Mouse (Mus musculus) embryonic stem cell, embryonic (primary cell): ENCODE measurements around the gene Ranbp10.

Experiments used
- CTCF ChIA-PET, 4 experiments: fragments of 300-600 bp in 2 of 4; fragments of 350-600 bp in 2 of 4; sonication (Branson Sonifier 250); formaldehyde crosslinking; loops; one replicate each; lab custom pipeline; 2022; ENCODE audit warnings: inconsistent platforms in 2 of 4; lab: Charles Lee
- POLR2A ChIA-PET, 4 experiments: fragments of 300-600 bp in 2 of 4; fragments of 350-600 bp in 2 of 4; sonication (Branson Sonifier 250); formaldehyde crosslinking; loops; one replicate each; lab custom pipeline; 2022; ENCODE audit warnings: antibody characterized with exemption in 4 of 4, inconsistent platforms in 1 of 4; lab: Charles Lee

Ranbp10 gene

DNA sequence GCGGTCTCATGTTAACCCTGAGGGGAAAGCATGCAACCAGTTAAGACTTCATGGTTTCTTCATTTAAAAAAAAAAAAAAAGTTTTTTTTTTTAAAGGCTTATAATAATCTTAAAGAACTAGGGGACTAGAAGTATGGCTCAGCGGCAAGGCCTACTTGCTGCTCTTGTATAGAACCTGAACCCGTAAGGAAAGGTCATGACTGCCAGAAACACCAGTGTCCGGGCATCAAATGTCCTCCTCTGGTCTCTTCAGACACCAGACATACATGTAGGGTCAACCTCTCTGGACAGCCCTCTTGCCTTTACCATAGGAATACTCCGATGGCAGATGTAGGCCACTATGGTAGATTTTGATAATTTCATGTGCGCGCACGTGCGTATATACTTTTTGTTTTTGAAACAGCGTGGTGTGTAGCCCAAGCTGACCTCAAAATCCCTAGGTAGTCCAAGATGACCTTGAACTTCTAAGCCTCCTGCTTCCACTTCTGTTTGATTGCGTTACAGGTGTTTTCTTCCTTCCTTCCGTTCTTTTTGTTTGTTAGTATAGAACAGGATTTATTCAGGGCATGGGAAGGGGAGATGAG, 25.1 kb upstream of the Ranbp10 start:
- POLR2A ChIA-PET: interaction anchor here (0.5 to 2.8 kb wide), 35 partner anchors 8 to 941 kb away, joined by 3 to 45 read pairs (median 3); partner anchors contain the start of genes Nutf2 (in 3 of the 4), Ranbp10 (in 3 of the 4), Tsnaxip1 (in 2 of the 4) and Edc4 (in 1 of the 4)
- CTCF ChIA-PET: interaction anchor here in 1 of 4 experiments (1.0 to 1.1 kb wide), 2 partner anchors 8 to 17 kb away, joined by 4 to 5 read pairs; partner anchors contain the start of gene Nutf2

DNA sequence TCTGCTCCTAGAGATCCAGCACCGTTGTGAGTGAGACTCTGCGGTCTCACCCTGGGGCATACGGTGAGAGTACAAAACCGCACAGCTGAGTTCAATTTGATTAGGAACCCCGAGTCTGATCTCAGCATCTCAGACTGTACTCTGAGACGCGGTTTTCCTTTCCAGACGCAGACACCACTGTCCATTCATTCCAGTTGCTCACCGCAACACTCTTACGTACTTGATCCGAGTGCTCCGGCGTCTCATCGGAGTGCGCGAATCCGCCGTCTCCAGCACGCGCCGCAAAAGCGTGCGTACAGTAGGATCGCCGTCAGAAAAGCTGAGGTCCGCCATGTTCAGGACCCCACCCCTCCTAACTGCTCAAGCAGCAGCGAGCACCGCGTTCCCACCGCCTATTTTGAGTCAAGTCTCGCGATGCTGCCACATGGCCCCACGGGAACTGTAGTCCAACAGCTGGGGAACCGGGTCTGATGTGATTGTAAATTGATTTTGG, 24.5 kb upstream of the Ranbp10 start:
- POLR2A ChIA-PET: interaction anchor here (0.5 to 2.8 kb wide), 36 partner anchors 8 to 942 kb away, joined by 3 to 45 read pairs (median 3); partner anchors contain the start of genes Nutf2 (in 3 of the 4), Ranbp10 (in 3 of the 4), Tsnaxip1 (in 2 of the 4) and Edc4 (in 1 of the 4)

DNA sequence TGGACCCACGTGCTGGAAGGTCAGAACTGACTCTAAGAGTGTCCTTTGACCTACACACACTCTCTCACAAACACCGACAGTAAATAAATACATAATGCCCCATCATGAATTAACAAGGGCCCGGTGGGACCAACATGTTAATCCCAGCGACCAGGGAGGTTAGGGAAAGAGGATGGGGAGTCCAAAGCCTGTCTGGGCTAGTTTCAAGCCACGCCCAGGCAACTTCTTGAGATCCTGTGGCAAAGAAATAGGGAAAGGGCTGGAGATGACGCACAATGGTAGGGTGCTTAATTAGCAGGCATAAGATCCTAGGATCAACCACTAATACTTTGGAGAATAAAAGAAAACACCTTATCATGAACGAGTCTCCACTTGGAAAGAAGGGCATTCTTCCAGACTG, 23.5 kb upstream of the Ranbp10 start:
- ChIA-PET CTCF (no interaction called here), POLR2A (interaction anchor here in 2 of 4 experiments (0.5 to 2.8 kb wide), 14 partner anchors 9 to 714 kb away, joined by 3 to 45 read pairs (median 6); partner anchors contain the start of genes Nutf2 (in 2 of the 2), Pskh1 (in 1 of the 2), Ranbp10 (in 1 of the 2) and Tsnaxip1 (in 1 of the 2))

More for the DNA sequence above, 24.5 kb upstream of the Ranbp10 start:
- CTCF ChIA-PET: interaction anchor here in 2 of 4 experiments (0.6 to 1.1 kb wide), 3 partner anchors 9 to 147 kb away, joined by 3 to 5 read pairs (median 4); partner anchors contain the start of gene Nutf2 (in 1 of the 2)

DNA sequence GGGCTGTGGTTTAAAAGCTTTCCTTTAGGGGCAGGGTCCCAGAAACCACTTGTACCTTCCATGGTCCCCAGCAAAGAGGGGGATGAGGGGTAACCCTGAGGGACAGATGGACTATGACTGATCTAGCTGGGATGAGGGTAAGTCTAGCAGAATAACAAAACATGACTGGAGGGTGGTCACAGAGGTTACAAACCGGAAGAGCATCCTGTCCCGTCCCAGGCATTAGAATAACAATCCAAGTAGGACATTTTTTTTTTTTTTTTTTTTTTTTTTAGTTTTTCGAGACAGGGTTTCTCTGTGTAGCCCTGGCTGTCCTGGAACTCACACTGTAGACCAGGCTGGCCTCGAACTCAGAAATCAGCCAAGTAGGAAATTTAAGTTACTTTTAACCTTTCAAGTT, 22.9 kb upstream of the Ranbp10 start:
- ChIA-PET POLR2A (interaction anchor here in 2 of 4 experiments (0.5 to 2.8 kb wide), 12 partner anchors 9 to 714 kb away, joined by 3 to 45 read pairs (median 4); partner anchors contain the start of genes Nutf2 (in 2 of the 2), Ranbp10 (in 1 of the 2) and Tsnaxip1 (in 1 of the 2)), CTCF (interaction anchor here in 1 of 4 experiments (1.2 kb wide), 1 partner anchor 12 kb away, joined by 3 read pairs; no protein-coding TSS in a partner anchor)

DNA sequence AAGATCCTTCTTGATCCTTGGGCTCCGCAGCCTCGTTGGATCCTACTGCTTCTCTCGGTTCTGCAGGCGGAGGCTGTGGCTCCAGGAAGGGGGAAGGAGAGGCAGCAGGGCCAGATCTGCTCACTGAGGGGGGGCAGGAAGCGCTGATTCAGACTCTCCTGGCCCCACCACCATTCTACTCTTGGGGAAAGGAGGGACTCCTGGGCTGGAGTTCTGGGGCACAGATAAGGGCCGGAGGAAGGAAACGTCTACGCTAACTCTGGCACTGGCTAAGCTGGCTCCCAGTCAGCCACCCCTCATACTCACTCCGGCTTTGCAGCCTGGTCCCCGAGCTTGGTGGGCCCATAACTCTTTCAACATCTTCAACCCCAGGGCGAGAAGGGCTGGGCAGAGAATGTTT, 19.5 kb upstream of the Ranbp10 start:
- POLR2A ChIA-PET: interaction anchor here in 2 of 4 experiments (1.0 to 2.1 kb wide), 6 partner anchors 9 to 53 kb away, joined by 3 to 11 read pairs (median 4); partner anchors contain the start of genes Nutf2 (in 1 of the 2), Pskh1 (in 1 of the 2), Ranbp10 (in 1 of the 2) and Tsnaxip1 (in 1 of the 2)
- CTCF ChIA-PET: interaction anchor here in 2 of 4 experiments (0.9 to 1.4 kb wide), 3 partner anchors 8 to 84 kb away, joined by 3 to 6 read pairs (median 4); no protein-coding TSS in a partner anchor

DNA sequence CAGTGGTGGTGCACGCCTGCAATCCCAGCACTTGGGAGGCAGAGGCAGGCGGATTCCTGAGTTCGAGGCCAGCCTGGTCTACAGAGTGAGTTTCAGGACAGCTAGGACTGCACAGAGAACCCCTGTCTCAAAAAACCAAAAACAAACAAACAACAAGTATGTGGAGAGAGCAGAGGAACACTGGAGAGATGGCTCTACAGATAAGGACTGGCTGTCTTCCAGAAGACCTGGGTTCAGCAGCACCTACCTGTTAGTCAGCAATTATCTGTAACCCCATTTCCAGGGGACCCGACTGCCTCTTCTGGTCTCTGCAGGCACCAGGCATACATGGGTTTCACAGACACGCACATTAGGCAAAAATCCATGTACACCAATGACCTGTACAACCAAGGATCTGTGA, 12.1 kb upstream of the Ranbp10 start:
- CTCF ChIA-PET: interaction anchor here in 1 of 4 experiments (0.6 kb wide), 1 partner anchor 1620 kb away, joined by 4 read pairs; no protein-coding TSS in a partner anchor
- POLR2A ChIA-PET: interaction anchor here in 2 of 4 experiments (0.6 to 2.3 kb wide), 2 partner anchors 21 to 1270 kb away, joined by 3 to 7 read pairs; partner anchors contain the start of gene Nutf2 (in 1 of the 2)

DNA sequence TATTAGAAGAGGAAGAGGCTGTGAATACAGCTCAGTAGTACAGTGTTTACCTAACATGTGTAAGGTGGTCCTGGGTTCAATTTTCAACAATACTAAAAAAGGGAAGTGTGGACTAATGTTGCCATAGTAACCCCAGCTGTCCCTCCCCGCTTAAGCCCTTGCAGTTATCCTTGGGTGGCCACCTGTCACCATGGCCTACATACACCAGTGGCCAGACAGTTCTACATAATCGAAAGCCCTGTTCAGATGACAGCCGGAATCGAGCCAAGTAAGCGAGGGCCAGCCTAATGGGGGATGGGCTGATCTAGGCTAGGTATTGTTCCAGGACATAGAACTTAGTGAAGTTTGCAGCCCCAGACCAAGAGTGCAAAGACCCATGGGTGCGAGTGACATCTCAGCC, 9.8 kb upstream of the Ranbp10 start:
- POLR2A ChIA-PET: interaction anchor here in 2 of 4 experiments (0.9 to 1.6 kb wide), 3 partner anchors 10 to 66 kb away, joined by 3 to 4 read pairs (median 4); partner anchors contain the start of genes Ranbp10 (in 2 of the 2) and Tsnaxip1 (in 1 of the 2)
- CTCF ChIA-PET: no interaction called here

DNA sequence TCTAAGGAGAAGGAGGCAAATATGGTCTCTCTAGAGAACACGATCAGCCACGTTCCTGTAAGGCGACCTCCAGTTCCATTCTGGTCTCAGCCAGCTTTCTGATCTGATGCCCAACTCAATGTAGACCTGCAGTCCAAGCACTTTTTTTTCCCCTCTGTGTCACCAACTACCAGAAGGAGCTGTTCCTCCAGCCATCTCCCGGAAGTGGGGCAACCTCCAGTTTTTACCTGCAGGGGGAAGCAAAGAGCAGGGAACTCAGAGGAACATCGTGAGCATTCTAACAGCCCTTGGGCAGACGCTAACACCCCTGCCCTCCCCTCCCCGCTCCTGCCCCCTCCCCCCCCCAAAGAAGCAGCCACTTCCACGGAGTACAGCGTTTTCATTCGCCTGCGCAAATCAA, 8.2 kb upstream of the Ranbp10 start:
- POLR2A ChIA-PET: interaction anchor here in 3 of 4 experiments (0.5 to 1.8 kb wide), 26 partner anchors 8 to 602 kb away, joined by 3 to 12 read pairs (median 4); partner anchors contain the start of genes Ranbp10 (in 3 of the 3), Nutf2 (in 2 of the 3), Pskh1 (in 2 of the 3) and Thap11 (in 2 of the 3)

DNA sequence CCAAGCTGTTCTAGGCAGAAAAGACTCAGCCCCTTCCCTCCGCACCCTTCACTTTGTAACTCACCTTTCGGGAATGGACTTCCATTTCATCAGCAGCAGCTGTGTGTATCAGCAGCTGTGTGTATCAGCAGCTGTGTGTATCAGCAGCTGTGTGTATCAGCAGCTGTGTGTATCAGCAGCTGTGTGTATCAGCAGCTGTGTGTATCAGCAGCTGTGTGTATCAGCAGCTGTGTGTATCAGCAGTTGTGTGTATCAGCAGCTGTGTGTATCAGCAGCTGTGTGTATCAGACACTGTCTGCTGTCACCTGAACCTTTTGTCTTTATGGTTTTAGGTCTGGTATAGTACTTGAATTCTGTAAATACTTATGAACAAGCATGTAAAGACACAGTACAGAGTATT, 6.6 kb upstream of the Ranbp10 start:
- ChIA-PET POLR2A (interaction anchor here in 3 of 4 experiments (0.7 to 1.5 kb wide), 8 partner anchors 11 to 222 kb away, joined by 3 to 6 read pairs (median 4); partner anchors contain the start of genes Acd (in 1 of the 3), Pard6a (in 1 of the 3) and Pskh1 (in 1 of the 3)), CTCF (interaction anchor here in 2 of 4 experiments (1.1 to 2.3 kb wide), 5 partner anchors 21 to 393 kb away, joined by 3 to 12 read pairs (median 6); partner anchors contain the start of genes Pskh1 (in 1 of the 2) and Thap11 (in 1 of the 2))

More for the DNA sequence above, 8.2 kb upstream of the Ranbp10 start:
- CTCF ChIA-PET: interaction anchor here (0.5 to 2.3 kb wide), 41 partner anchors 8 to 581 kb away, joined by 3 to 17 read pairs (median 4); partner anchors contain the start of genes Ranbp10 (in 3 of the 4), Thap11 (in 2 of the 4), Tsnaxip1 (in 2 of the 4) and Pskh1 (in 1 of the 4)

DNA sequence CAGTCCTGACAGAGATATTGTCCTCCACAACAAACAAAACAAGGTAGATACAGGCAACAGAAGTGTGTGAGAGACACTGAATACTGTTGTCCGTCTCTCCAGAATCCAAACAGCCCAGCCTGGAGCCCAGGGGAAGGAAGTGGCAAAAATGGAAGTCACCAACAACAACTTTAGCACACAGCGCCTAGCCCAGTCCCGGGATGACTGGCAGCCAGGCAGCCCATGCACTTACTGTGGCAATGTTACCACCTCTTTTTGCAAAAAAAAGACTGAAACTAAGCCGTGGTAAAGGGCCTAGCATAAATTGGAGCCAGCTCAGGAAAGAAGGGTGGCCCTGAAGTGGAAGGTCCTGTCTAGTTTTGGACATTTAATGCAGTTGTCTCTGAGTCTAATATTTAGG, 771 bp downstream of the Ranbp10 start:
- ChIA-PET POLR2A (interaction anchor here (0.5 to 2.0 kb wide), 71 partner anchors 8 to 511 kb away, joined by 3 to 36 read pairs (median 5); partner anchors contain the start of genes Nutf2 (in 3 of the 4), Pskh1 (in 3 of the 4), Thap11 (in 3 of the 4) and Acd (in 2 of the 4)), CTCF (interaction anchor here in 3 of 4 experiments (0.6 to 1.8 kb wide), 14 partner anchors 9 to 465 kb away, joined by 3 to 12 read pairs (median 5); partner anchors contain the start of gene Thap11 (in 2 of the 3))

DNA sequence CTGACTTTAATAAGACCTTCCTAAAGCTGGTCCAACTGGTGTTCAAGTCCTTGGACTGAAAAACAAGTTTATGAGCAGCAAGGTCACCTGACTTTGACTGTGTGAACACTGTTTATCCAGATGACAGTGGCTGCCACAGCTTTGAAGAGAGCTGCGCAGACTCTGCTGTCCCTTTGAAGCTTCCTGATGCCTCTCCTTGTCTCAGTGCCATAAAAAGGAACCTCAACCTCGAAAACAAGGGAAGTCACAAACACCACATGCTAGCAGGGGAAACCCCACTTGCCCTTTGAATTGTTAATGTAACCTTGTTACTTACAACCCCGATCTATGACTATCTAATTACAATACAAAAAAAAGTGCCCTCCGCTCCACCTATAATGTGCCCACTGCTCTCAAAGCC, 1.6 kb downstream of the Ranbp10 start:
- POLR2A ChIA-PET: interaction anchor here in 3 of 4 experiments (0.6 to 1.5 kb wide), 11 partner anchors 10 to 590 kb away, joined by 3 to 5 read pairs (median 3); partner anchors contain the start of gene Nutf2 (in 2 of the 3)
- CTCF ChIA-PET: interaction anchor here in 1 of 4 experiments (0.7 kb wide), 1 partner anchor 202 kb away, joined by 5 read pairs; no protein-coding TSS in a partner anchor

DNA sequence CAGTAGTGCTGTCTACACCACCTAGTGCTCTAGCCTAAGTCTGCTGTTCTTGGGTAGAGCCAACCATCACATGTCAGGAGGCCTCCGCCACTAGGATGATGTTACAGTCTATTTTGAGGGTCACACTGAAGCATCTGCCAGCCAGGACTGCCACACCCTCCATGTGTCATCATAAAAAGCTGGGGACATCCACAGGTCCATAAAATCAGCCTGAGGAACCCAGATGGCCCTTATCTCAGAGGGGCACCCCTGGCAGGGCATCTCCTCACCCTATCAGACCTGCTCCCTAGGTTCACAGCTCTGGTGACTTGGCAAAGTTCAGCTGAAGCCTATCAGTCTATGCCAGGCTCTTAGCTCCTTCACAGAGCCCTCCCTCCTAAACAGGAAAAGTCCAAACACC, 6.2 kb downstream of the Ranbp10 start:
- POLR2A ChIA-PET: interaction anchor here in 3 of 4 experiments (1.0 to 1.9 kb wide), 7 partner anchors 12 to 112 kb away, joined by 3 to 5 read pairs (median 3); no protein-coding TSS in a partner anchor
- CTCF ChIA-PET: interaction anchor here in 2 of 4 experiments (0.6 to 1.7 kb wide), 3 partner anchors 14 kb away, joined by 3 to 4 read pairs (median 3); no protein-coding TSS in a partner anchor

DNA sequence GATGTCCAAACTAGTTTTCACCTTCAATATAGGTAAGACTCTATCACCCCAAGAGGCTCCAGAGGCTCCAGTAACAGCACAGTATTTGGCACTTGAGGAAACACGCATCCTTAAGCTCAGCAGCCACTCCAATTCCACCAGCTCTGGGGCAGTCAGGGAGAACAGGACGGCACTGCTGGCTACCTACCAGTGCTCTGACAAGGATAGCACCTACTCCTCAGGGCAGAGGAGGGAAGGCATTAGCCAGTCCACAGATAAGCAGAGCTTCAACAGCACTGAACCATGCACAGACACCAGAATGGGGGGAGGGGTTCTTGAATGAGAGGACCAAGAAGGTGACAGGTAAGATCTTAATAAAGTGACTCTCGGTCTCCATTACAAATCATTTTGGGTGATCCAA, 7.5 kb downstream of the Ranbp10 start:
- POLR2A ChIA-PET: interaction anchor here in 2 of 4 experiments (0.6 to 1.8 kb wide), 6 partner anchors 8 to 145 kb away, joined by 3 to 8 read pairs (median 3); partner anchors contain the start of genes Ranbp10 (in 1 of the 2) and Tsnaxip1 (in 1 of the 2)
- CTCF ChIA-PET: interaction anchor here in 3 of 4 experiments (0.6 to 1.7 kb wide), 4 partner anchors 16 to 1767 kb away, joined by 3 to 17 read pairs (median 3); partner anchors contain the start of gene Agrp (in 1 of the 3)

DNA sequence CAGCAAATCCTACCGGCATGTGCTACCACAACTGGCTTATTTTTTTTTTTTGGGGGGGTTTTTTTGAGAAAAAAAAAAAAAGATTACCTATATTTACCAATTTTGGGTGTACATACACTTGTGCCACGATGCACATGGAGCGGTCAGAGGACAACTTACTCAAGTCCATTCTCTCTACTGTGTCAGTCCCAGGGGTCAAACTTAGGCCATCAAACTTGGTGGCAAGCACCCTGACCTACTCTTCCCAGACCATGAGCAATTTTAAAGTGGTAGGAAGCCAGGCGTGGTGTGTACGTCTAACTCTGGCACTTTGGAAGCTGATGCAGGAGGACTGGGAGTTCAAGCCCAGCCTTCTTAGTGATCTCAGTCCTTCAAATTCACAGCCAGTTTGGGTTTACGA, 13.9 kb downstream of the Ranbp10 start:
- ChIA-PET POLR2A (no interaction called here), CTCF (no interaction called here)

DNA sequence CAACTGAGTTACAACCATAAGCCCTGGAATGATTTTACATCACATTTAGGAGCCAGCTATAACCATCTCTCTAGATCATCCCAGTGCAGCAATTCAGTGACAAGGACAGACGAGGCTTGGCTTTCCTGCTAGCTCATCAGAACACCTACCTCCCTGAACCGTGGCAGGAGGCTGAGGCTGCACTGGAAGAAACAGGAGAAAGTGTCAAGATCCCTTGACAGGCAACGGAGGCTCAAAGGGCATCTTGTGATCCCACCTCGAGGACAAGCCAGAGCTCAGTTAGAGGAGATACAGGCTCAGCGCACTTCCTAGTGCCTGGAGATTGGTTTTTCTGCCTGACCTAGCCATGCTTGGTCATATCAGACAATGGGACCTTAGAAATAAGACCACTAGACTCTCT, 14.6 kb downstream of the Ranbp10 start:
- ChIA-PET CTCF (interaction anchor here in 1 of 4 experiments (0.6 kb wide), 1 partner anchor 237 kb away, joined by 4 read pairs; no protein-coding TSS in a partner anchor), POLR2A (interaction anchor here in 2 of 4 experiments (1.2 to 2.5 kb wide), 3 partner anchors 15 to 57 kb away, joined by 3 to 10 read pairs (median 5); partner anchors contain the start of genes Ranbp10 (in 1 of the 2) and Tsnaxip1 (in 1 of the 2))

DNA sequence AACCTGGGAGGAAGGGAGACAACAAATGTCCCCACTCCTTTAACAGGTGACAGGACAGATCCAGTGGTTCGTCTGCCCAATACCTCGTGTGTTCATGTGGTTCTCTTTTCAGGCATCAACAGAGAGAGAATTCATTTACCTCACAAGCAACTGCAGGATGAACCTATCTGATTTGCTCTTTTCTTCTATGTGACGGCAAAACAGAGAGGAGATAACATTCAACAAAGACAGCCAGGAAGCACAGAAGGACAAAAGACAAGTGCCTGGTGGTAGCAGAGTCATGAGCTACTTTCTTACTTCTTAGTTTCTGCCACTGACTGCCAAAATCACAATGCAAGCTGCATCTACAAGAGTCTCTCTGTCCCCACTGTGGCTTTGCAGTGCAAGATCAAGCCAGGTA, 15.6 kb downstream of the Ranbp10 start:
- ChIA-PET POLR2A (interaction anchor here in 2 of 4 experiments (0.8 to 2.5 kb wide), 5 partner anchors 8 to 58 kb away, joined by 3 to 10 read pairs (median 4); partner anchors contain the start of genes Ranbp10 (in 1 of the 2) and Tsnaxip1 (in 1 of the 2)), CTCF (interaction anchor here in 1 of 4 experiments (1.5 kb wide), 1 partner anchor 96 kb away, joined by 4 read pairs; no protein-coding TSS in a partner anchor)
